Mouse (Mus musculus): ENCODE measurements around the gene Mms22l.
"Not testable (repeated sequence)": the region's sequence is repeated elsewhere in the genome, so short reads cannot be mapped to it uniquely, and the experiment has no call there.

Mms22l gene

DNA sequence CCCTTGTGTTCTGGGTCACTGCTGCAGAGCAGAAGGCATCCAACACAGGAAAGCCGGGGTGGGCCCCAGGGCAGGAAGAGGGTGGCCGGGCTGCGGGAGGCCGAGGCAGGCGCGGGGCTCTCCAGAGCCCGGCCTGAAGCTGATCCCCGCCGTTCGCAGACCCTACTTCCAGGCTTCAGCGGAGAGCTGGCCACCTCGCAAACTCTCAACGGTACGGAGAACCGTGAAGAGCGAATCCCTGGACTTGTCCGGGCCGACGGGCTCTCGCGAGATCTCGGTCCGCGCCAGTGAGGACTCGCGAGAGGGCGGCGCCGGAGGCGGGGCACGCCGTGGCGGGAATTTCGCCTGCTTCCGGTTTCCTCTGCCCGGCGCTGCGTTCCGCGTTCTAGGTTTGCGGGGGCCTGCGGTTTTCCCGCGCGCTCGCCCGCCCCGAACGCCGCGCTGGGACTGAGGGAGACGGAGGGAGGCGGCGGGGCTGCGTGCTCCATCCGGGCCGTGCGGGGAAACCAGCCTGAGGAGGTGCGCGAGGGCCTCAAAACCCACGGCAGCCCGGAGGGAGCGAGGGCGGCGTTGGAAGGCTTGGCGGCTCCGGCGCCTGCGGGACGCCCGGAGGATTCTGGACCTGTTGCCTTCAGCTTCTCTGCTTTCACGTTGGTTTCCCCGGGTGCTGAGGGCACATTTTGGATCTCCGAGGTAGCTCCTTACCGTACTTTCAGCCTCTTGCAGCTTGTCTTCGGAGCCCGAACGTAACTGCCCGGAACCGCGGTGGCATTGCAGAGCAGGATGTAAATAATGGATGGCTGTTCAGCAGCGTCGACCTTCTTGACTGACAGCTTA is at the start of gene Mms22l:
TSS of gene Mms22l (plus strand) at position 336 of the 837 bp plus-strand sequence.
- peak; percentile 97 for DNase-seq

DNA sequence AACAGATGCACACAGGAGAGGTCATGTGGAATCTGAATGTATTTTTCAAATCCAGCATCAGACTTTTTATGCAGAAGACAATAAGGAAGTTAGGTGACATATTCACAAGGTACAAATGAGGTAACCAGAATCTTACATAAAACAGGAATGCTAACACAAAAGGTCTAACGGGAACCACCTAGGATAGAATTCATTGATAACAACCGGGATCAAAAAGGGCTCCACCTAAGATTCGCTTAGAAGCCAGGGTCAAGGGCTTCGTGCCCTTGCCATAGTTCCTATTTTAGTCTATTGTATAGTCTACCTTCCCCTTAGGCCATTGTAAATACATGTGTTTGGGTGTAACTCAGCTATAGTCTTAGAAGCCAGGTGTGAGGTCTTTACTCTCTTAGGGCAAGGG is 12.2 kb upstream of the Mms22l start:
- DNase-seq = not testable (repeated sequence)

DNA sequence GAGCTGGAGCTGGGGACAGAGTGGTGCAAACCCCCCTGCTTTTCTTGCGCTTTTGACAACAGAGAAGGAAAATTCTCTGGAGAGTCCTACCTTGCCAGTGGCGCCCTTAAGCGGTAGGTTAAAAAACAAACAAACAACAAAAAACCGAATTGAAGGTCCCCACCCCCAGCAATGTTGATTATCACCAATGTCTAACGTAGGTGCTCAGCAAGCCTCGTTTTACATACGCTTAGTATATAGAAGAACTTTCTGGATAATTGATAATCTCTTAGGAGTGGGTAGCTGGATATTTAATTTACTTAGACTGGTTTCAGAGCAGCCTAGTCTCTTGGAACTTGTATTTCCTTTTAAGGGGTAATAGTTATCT is 685 bp downstream of the Mms22l start:
- DNase-seq = no peak

DNA sequence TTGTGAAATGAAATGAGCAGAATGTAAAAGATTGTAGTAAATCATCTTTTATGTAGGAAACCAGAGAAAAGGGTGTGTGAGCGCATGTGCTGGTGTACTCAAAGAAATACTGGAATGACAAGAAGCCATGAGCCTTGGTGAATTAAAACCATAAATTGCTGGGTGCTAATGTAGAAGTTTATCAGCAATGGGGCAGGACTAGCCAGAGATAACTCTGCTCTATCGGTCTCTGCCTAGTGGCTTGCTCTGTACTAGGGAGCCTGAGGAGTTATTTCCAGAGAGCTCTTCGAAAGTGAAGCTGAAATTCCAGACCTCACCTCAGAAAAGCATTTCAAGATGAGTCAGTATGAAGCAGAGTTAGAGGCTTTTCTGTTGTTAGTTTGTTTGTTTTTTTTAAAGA is 12.9 kb downstream of the Mms22l start:
- no peak for DNase-seq

DNA sequence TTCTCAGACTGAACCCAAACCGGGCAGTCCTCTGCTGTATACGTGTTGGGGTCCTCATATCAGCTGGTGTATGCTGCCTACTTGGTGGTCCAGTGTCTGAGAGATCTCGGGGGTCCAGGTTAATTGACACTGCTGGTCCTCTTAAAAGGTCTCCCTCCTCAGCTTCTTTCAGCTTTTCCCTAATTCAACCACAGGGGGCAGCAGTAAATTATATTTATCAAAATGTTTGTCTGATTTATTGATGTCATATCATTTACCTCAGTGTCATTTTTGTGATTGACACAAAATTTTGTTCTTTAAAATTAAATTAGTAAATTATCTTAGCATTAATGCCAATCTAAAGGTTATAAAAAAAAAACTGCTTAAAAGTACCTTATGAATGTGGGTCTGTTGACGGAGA is 40.7 kb downstream of the Mms22l start:
- DNase-seq = no peak

DNA sequence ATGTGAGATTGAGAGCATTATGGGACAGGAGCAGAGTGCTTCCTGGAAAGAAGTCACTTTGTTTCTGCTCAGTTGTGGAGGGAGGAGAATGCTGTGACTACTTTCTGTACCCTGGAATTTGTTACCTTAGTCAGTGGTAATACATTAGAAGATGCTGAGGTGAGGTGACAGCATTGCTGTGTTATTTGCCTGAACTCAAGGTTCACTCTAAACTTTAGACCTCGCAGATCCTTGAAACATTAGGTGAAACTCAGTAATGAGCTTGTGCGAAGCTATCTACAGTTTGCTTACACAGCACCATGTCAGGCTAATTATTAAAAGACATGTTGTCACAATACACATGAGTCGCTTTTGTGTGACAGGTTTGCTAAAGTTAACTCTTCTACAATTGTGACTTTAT is 47.2 kb downstream of the Mms22l start:
- DNase-seq = no peak

DNA sequence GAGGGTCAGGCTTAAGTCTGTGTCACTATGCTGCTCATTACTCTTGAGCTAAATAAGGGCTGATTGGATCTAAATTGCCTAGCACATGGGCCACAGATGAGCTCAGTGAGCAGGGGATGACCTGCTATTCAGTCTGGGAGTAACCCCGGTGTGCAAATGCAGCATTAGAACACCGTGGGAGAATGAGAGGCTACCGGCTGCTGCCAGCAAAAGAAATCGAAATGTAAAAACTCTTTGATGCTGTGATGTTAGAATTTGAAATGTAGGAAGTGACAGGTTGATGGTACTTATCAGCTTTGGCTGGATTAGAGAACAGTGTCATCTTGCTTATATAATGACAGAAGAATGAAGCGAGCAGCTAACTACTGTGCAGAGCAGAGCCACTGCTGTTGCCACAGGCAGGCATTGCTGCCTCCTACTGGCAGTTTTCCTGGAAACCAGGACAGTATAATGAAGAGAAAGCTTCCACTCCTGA is 48.5 kb downstream of the Mms22l start:
- DNase-seq = no peak

DNA sequence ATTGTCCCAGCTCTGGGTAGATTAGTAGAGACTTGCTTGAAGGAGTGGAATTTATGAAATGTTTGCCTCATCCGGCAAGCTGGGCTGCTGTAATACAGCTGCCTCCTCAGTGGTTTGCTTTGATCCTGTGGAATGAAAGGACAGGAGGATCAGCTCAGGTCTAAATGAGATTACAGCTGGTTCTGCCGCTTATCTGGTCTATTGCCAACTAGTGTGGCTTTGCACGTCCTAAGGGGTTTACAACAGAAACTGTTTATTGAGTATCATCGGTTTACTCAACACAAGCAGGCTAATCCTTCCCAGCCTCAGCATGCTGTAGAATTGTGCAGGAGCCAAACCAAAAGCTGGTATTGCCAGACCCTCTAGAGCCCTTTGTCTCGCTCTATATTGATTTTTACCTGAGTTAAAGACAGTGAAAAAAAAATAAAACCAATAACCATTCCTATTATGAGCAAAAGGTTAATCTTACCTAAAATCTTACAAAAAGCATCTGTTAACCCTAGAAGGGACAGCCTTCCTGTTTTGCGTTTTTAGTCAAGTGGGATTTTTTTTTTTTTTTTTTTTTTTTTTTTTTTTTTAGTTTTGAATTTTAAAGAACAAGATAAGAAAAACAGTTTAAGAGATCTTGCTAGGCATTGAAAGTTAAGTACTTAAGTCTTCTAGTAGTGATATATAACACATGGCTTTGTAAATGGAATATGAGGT is 60.0 kb downstream of the Mms22l start:
- no peak for DNase-seq

DNA sequence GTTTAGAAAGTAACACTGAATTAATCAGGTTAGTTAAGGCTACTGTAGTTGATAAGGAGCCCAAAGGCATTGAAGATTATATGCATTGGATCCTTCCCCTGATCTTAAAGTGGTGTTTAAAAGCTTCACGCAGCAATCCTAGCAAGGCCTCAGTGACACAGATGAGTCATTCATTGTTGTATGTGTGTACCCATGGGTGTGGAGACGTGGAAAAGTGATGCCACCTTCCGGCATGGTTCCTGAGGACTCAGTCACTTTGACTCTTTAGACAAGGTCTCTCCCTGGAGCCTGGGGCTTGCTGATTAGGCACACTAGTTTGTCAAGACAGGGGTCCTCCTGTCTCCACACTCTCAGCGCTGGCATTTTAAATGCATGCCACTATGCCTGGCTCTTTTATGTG is 60.9 kb downstream of the Mms22l start:
- no peak for DNase-seq

DNA sequence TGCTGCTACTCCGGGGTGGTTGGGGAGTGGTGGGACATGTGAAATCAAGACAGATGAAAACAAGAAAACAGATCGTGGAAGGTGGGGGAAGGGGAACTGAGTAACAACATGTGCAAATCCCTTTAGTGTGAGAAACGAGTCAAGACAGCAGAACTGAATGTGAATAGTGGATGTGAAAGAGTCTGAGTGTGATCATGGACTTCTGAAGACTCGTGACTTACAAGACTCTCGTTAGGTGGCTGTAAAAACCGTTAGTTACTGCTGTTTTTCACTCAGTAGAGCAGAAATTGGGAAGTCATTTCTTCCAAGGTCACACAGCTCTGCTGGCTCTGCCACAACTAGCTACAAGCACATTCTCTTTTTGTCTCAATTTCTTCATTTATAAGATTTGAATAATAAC is 71.8 kb downstream of the Mms22l start:
- no peak for DNase-seq

DNA sequence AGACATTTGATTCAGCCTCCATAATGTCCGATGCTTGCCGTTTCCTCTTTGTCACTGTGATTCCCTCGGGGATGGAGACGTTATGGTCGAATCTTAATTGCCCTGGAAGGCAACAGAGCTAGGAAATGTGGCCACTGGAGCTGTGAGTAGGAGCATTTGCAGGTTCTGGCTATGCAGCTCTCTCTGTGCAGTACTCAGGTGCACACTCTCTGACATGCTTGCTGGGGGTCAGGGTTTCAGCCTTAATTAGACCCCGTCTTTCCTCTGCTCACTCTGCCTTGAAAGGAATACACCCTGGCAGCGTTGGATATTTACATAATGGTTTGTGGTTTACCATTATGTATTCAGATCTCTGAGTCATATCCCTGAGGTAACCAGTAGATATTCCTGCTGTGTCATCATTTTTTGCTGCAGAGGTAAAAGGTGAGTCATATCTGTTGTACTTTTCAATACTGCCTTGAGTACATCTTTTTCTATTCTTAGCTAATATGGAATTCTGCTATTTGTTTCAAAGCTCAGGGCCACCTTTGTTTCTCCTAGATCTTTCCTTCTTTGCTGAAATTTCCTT is 72.8 kb downstream of the Mms22l start:
- DNase-seq = no peak

DNA sequence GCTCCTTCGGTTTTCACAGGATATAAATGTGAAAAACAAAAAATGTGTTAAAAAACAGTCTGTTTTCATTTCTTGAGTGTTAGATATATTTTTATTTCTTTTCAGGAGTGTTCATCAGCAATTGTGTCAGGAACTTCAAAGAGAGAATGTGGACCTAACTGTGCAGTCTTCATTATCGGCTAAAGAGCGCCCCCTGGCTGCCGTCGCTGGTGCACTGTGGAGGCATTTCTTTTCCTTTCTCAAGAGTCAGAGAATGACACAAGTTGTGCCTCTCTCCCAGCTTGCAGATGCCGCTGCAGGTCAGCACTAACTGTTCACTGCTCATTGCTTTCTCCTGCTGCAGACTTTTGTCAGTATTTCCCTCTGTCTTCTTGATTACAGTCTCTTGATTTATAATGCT is 78.0 kb downstream of the Mms22l start:
- DNase-seq = peak; percentile 78

DNA sequence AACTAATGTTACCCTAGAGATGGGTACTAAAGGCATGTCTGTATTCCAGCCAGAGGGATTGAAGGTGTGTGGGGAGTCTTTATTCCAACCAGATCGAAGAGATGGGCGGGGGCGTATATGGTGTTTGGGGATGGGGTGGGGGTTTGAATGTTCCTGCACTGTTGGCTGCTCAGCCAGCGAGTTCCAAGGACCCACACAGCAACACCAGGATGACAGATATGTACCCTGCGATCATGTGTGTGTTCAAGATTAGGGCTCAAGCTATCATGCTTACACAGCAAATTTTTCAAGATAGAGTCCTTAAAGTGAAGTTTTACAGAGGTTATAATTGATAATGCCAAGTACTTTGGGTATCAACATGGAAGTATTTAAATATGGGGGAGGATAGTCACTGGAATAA is 81.3 kb downstream of the Mms22l start:
- peak; percentile 8 for DNase-seq

DNA sequence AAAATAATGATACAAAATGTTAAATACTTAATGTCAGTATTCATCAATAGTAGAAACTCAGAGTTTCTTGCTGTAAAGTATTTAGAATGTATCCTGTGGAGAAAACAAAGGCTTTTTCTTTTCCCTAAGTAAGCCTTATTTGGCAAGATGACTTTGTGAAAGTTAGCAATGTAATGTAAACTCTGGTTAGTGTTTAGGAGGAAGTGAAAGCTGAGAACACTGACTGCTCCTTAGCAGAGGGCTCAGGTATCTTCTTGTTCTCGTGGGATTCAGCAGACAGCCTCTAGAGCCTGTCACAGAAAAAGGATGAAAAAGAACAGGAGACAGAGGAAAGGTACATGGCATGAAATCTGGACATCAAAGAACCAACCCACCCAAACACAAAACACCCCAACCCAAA is 86.0 kb downstream of the Mms22l start:
- no peak for DNase-seq

DNA sequence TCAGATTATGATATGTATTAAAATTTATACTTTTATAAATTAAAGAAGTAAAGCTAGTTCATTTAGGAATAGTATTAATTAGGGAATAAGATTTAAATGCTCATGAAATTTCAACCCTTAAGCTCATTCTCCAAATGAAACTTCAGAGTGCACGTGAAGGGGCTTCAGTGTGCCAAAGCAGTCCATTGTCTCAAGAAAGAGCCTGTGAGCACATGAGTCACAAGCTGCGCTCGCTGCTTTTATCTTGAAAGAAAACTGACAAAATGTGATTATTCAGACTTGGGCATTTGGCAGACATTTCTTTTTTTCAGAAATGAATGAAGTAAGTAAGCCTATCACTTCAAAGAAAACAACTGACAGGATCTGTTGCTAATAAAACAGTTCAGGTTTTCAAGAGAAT is 87.7 kb downstream of the Mms22l start:
- DNase-seq = no peak

DNA sequence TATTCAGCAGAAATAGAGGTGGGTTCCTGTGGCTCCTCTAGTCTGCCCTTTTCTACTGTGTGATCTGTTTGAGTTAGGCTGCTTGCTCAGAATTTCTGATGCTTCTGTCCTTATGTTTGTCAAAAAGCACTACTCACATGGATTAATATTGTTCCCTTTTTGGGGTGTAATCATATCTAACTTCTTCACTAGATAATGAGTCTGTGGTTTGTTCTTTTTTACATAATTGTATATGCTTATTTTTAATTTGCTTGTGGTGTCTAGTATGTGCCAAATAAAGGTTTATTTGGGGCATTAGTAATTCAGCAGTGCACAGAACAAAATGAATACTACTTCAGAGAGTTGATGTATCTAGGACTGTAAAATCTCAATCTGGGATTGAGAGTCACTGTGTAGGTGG is 98.6 kb downstream of the Mms22l start:
- no peak for DNase-seq

DNA sequence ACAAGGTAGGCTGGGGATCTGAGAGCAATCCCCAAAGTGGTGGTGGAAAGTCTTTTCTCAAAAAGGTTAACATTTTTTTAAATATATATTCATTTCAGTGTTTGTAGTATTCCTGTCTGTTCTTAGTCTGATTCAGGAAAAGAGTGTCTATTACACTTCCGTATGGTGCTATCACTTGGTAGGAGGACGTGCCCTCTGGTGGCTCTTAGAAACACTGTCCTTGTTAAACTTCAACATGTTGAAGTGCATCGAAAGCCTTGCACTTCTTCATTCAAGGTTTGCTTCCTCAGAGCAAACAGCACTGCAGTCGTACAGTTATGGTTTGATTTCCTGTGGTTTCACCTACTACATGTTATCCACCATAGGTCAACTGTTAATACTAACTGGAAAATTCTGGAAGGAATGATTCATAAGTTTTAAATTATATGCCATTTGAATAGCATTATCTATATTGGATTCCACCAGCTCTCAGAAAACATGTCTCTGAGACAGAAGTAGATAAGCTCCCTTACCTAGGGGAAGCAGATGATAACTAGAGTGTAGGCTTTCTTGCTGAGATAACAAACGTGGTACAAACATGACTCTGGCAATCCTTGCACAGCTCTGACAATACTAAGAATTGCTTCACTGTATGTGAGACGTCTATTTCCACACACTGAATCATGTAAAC is 100.8 kb downstream of the Mms22l start:
- no peak for DNase-seq

DNA sequence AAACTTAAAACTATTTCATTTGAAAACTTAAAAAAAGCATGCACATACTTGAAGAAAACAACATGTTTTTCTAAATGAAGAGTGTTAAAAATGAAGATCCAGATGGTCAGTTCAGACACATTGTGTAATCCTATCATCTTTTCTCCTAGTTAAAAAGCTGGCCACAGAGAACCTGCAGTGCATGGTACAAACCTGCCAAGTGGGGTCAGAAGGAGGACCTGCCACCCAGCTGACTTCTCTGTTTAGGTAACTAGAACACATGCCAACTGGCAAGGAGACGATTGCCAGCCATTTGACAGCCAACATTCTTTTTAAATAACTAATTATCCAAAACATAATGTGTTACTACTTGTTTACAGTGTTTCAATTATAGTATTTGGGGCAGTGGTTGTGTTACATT is 102.4 kb downstream of the Mms22l start:
- no peak for DNase-seq

DNA sequence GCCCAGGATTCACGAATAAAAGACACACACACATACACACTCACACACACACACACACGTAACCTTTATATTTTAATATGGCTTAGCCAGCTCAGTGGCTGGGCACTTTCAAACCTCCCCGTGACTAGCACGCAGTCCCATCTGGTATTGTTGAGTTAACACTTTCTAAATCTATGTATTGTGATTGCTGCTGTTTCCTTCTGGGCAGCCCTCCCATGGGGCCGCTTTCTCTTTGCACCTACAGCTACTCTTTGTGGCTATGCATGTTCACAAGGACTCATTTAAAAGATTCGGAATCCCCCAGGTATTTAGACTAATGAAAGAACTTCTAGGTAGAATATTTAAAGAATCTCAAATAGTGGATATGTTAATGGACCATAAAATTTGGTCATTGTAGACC is 105.5 kb downstream of the Mms22l start:
- DNase-seq = no peak

DNA sequence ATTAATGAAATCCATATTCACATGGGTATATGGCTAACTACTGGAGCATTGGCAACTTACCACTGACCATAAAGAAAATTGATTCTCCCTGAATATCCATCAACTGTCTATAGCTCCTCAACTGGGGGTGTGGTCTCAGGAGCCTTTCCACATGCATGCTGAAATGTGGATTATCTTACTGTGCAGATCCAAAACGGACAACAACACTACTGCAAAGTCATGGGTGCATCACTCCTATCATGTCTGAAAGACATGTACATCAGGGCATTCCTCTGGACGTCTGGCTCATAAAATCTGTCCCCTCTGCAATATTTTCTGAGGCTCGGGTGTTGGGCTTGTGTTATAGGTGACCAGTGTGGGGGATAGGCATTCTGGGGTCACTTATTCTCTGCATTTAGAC is 112.8 kb downstream of the Mms22l start:
- DNase-seq = peak; percentile 9

DNA sequence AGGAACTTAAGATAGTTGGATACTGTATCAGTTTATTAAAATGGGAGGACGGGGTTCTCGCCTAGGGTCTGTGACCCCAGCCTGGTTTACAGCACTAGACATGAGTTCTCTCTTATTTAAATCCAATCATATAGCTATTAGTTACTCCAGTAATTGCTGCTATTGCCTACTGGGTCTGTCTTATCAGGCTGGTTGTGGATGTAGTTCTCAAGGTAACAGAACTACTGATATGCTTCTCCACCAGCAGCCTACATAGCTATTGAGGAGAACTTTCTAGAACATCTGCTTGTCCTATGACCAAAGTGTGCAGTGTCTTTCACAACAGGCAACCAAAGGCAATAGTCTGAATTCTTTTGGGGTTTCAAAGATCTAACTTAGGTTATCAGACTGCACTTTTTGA is 113.3 kb downstream of the Mms22l start:
- no peak for DNase-seq

DNA sequence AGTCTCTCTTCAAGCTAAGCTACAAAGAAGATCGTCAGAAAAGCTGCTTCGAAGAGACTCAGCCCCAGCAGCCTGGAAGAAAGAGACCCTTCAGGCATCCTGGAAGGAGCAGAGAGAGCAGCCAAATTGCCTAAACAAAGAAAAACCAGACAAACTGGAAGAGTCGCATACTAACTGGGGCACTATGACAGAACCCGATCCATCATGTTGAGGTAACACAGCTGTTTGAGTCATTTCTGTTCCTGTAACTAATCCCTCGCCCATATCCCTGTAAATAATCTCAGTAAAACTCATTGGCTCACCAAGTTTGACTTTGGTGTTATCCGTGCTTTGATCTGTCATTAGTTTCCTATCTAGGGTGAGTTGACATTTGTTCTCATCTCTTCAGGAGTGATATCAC is 123.8 kb downstream of the Mms22l start:
- DNase-seq = no peak

DNA sequence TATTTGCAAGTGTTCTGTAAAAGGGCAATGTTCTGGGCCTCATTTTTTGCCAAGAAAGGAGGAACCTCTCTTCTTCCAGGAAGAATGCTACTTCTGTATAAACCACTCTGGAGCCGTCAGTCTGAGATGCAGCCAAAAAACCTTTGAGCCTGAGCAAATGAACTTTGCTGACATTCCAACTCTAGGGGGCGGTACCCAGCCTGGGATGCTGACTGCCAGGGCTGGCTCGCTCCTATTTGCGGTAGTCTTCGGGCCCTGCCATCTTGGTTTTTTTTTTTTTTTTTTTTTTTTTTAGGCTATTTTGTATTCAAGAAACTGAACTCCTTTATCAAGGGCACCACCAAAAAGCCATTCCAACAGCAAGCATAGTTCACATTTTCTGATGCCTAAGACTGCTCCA is 124.2 kb downstream of the Mms22l start:
- peak; percentile 18 for DNase-seq
